Mouse (Mus musculus): ENCODE measurements around the gene Tmem107.

GRCm38 (mm10) chr11:69033552-69033951, 37.1 kb upstream of the Tmem107 start:
- TF ChIP-seq CTCF (IDR thresholded peaks at IDR 0.05) (no peak), EP300 (IDR thresholded peaks at IDR 0.05) (no peak)
